Mouse (Mus musculus) brain, embryonic 14.5 days (tissue): ENCODE data around the gene Nfam1.

Experiments used
- CTCF ChIP-seq: fragments of 200-500 bp; IDR thresholded peaks from 2 replicates; pipeline ENCODE4 v1.5.1; 2012; ENCODE audit warnings: inconsistent platforms, mild to moderate bottlenecking, moderate library complexity, borderline replicate concordance; ENCODE audit not compliant: insufficient read depth, insufficient read length; ENCODE audit errors: extremely low read depth
- POLR2A ChIP-seq: fragments of 200-500 bp; IDR thresholded peaks from 2 replicates; pipeline ENCODE4 v1.6.1; 2012; ENCODE audit warnings: mild to moderate bottlenecking, inconsistent platforms, borderline replicate concordance; ENCODE audit not compliant: poor library complexity, insufficient read depth, insufficient read length, severe bottlenecking; ENCODE audit errors: extremely low read depth

DNA sequence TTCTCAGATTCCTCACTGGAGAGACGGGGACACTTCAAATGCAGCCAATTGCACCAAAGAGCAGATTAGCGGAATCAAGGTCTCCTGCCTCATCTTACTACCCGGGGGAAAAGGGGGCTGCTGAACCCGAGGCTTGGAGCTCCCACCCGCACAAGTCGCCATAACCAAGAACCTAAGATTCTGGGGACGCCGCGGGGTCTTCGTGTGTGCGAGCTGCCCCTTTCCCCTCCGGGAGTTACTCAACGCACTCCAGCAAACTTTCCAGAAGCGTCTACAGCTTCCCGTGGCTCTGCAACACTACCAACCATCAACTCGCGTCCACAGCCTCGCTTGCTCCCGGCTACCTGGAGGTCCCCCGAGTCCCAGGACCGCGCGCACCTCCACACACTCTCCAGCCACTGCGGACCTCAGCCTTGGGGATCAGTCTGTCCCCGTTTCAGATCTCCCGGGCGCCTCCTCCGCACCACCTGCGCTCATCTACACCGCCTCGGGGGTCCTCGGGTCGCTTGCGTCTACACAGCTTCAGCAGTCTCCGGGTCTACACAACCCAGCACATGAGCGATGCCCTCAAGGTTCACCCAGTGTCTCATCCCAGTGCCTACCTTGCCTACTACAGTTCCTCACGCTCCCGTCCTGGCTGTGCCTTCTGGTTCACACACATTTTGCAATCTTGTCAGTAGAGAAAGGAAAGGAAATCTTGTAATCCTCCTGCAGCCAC, 45.9 kb downstream of the Nfam1 start:
- TF ChIP-seq CTCF (no peak), POLR2A (no peak)
